Mouse (Mus musculus): Measurements from ENCODE around the gene Gm20696. TPM values are rescaled to one million over a fixed set of nuclear protein-coding genes. Genes with fewer than 3 reads are reported as not detected.

Gm20696 gene
- polyA plus RNA-seq, 1 experiment from 2014 or later = 2.3 TPM

GRCm38 (mm10) chr6:99305751-99306150 is 360.8 kb downstream of the Gm20696 start:
- Histone ChIP-seq H3K27me3 (replicated peaks) (no peaks in the 10 kb centered on the region), H3K4me2 (no peak overlapping the region), H3K9ac (replicated peaks) (no peak overlapping the region), H3K36me3 (no peaks in the 10 kb centered on the region), H3K4me1 (no peaks in the 10 kb centered on the region), H3K4me3 (replicated peaks) (no peak overlapping the region), H3K27ac (replicated peaks) (no peak overlapping the region), H3K9me3 (replicated peaks) (no peaks in the 10 kb centered on the region)
- WGBS = 91% methylated on average over 3 of the region's 3 CpGs
- no peak for ATAC-seq (ENCODE audit: low FRiP score)

- Histone ChIP-seq H3K4me1 (no peaks in the 10 kb centered on the region), H3K36me3 (no peaks in the 10 kb centered on the region), H3K27me3 (replicated peaks) (no peaks in the 10 kb centered on the region), H3K4me3 (replicated peaks) (no peak overlapping the region), H3K9me3 (replicated peaks) (no peaks in the 10 kb centered on the region), H3K4me2 (no peak overlapping the region), H3K27ac (replicated peaks) (no peak overlapping the region), H3K9ac (replicated peaks) (no peak overlapping the region)
- 94% methylated on average over 3 of the region's 3 CpGs for WGBS
- ATAC-seq (ENCODE audit: low FRiP score) = no peak
Observed at GRCm38 (mm10) chr6:99305236-99305635, 361.4 kb downstream of the Gm20696 start.

- Histone ChIP-seq H3K4me1 (no peaks in the 10 kb centered on the region), H3K9ac (replicated peaks) (no peak overlapping the region), H3K4me3 (replicated peaks) (no peak overlapping the region), H3K27ac (replicated peaks) (no peak overlapping the region), H3K9me3 (replicated peaks) (no peaks in the 10 kb centered on the region), H3K36me3 (no peaks in the 10 kb centered on the region), H3K4me2 (no peak overlapping the region), H3K27me3 (replicated peaks) (no peaks in the 10 kb centered on the region)
- 91% methylated on average over 6 of the region's 6 CpGs for WGBS
- ATAC-seq (ENCODE audit: low FRiP score) = no peak
Observed at GRCm38 (mm10) chr6:99302662-99303435, 363.7 kb downstream of the Gm20696 start.

GRCm38 (mm10) chr6:99301923-99302322 is 364.7 kb downstream of the Gm20696 start:
- no peaks in the 10 kb centered on the region for H3K4me1 ChIP-seq
- WGBS = 93% methylated on average over 8 of the region's 8 CpGs
- no peak for ATAC-seq (ENCODE audit: low FRiP score)

GRCm38 (mm10) chr6:99300235-99300634 is 366.4 kb downstream of the Gm20696 start:
- H3K27ac ChIP-seq (replicated peaks) = no peak overlapping the region
- no peaks in the 10 kb centered on the region for H3K9me3 ChIP-seq (replicated peaks)
- 97% methylated on average over 6 of the region's 6 CpGs for WGBS
- no peak for ATAC-seq (ENCODE audit: low FRiP score)
- H3K9ac ChIP-seq (replicated peaks) = no peak overlapping the region
- H3K36me3 ChIP-seq = no peaks in the 10 kb centered on the region
- H3K4me1 ChIP-seq = no peaks in the 10 kb centered on the region
- no peak overlapping the region for H3K4me2 ChIP-seq
- no peaks in the 10 kb centered on the region for H3K27me3 ChIP-seq (replicated peaks)
- no peak overlapping the region for H3K4me3 ChIP-seq (replicated peaks)

More at GRCm38 (mm10) chr6:99301923-99302322, 364.7 kb downstream of the Gm20696 start:
- Histone ChIP-seq H3K27me3 (replicated peaks) (no peaks in the 10 kb centered on the region), H3K9me3 (replicated peaks) (no peaks in the 10 kb centered on the region), H3K4me2 (no peak overlapping the region), H3K4me3 (replicated peaks) (no peak overlapping the region), H3K36me3 (no peaks in the 10 kb centered on the region), H3K27ac (replicated peaks) (no peak overlapping the region), H3K9ac (replicated peaks) (no peak overlapping the region)

GRCm38 (mm10) chr6:99299196-99299595 is 367.4 kb downstream of the Gm20696 start:
- H3K9ac ChIP-seq (replicated peaks) = no peak overlapping the region
- H3K36me3 ChIP-seq = no peaks in the 10 kb centered on the region
- H3K9me3 ChIP-seq (replicated peaks) = no peaks in the 10 kb centered on the region
- no peaks in the 10 kb centered on the region for H3K4me1 ChIP-seq
- whole genome bisulfite sequencing = 70% methylated on average over 14 of the region's 14 CpGs
- no peak overlapping the region for H3K4me3 ChIP-seq (replicated peaks)
- H3K4me2 ChIP-seq = no peak overlapping the region
- H3K27me3 ChIP-seq (replicated peaks) = no peaks in the 10 kb centered on the region
- H3K27ac ChIP-seq (replicated peaks) = no peak overlapping the region
- ATAC-seq (ENCODE audit: low FRiP score) = no peak

- H3K36me3 ChIP-seq = no peaks in the 10 kb centered on the region
- no peaks in the 10 kb centered on the region for H3K27me3 ChIP-seq (replicated peaks)
- H3K9me3 ChIP-seq (replicated peaks) = no peaks in the 10 kb centered on the region
- H3K4me2 ChIP-seq = no peak overlapping the region
- 87% methylated on average over 5 of the region's 5 CpGs for WGBS
- H3K27ac ChIP-seq (replicated peaks) = no peak overlapping the region
- H3K4me1 ChIP-seq = no peaks in the 10 kb centered on the region
- no peak overlapping the region for H3K4me3 ChIP-seq (replicated peaks)
- no peak overlapping the region for H3K9ac ChIP-seq (replicated peaks)
- no peak for ATAC-seq (ENCODE audit: low FRiP score)
Observed at GRCm38 (mm10) chr6:99297535-99297934, 369.1 kb downstream of the Gm20696 start.

GRCm38 (mm10) chr6:99295495-99295894 is 371.1 kb downstream of the Gm20696 start:
- 82% methylated on average over 8 of the region's 8 CpGs for WGBS
- Histone ChIP-seq H3K9me3 (replicated peaks) (no peaks in the 10 kb centered on the region), H3K27me3 (replicated peaks) (no peaks in the 10 kb centered on the region), H3K36me3 (no peaks in the 10 kb centered on the region), H3K9ac (replicated peaks) (no peak overlapping the region), H3K27ac (replicated peaks) (no peak overlapping the region), H3K4me3 (replicated peaks) (no peak overlapping the region), H3K4me1 (no peaks in the 10 kb centered on the region), H3K4me2 (no peak overlapping the region)
- no peak for ATAC-seq (ENCODE audit: low FRiP score)

- no peaks in the 10 kb centered on the region for H3K27me3 ChIP-seq (replicated peaks)
- no peaks in the 10 kb centered on the region for H3K4me1 ChIP-seq
- no peaks in the 10 kb centered on the region for H3K36me3 ChIP-seq
- no peak overlapping the region for H3K27ac ChIP-seq (replicated peaks)
- 46% methylated on average over 4 of the region's 4 CpGs for WGBS
- no peak overlapping the region for H3K9ac ChIP-seq (replicated peaks)
- no peak for ATAC-seq (ENCODE audit: low FRiP score)
- no peak overlapping the region for H3K4me3 ChIP-seq (replicated peaks)
- H3K9me3 ChIP-seq (replicated peaks) = no peaks in the 10 kb centered on the region
- no peak overlapping the region for H3K4me2 ChIP-seq
Observed at GRCm38 (mm10) chr6:99289220-99289619, 377.4 kb downstream of the Gm20696 start.

GRCm38 (mm10) chr6:99285026-99285425 is 381.6 kb downstream of the Gm20696 start:
- Histone ChIP-seq H3K4me3 (replicated peaks) (no peak overlapping the region), H3K9me3 (replicated peaks) (no peaks in the 10 kb centered on the region), H3K9ac (replicated peaks) (no peak overlapping the region), H3K27ac (replicated peaks) (no peak overlapping the region), H3K27me3 (replicated peaks) (no peaks in the 10 kb centered on the region), H3K4me1 (peaks cover 3% of the 10 kb centered on the region; the same call in 1 of the 2 replicates), H3K36me3 (no peaks in the 10 kb centered on the region), H3K4me2 (no peak overlapping the region)
- no peak for ATAC-seq (ENCODE audit: low FRiP score)
- WGBS = 64% methylated on average over 3 of the region's 3 CpGs

GRCm38 (mm10) chr6:99284019-99284418 is 382.6 kb downstream of the Gm20696 start:
- Histone ChIP-seq H3K4me2 (no peak overlapping the region), H3K4me3 (replicated peaks) (no peak overlapping the region), H3K27me3 (replicated peaks) (no peaks in the 10 kb centered on the region), H3K9ac (replicated peaks) (no peak overlapping the region), H3K9me3 (replicated peaks) (no peaks in the 10 kb centered on the region), H3K27ac (replicated peaks) (no peak overlapping the region), H3K4me1 (peaks cover 3% of the 10 kb centered on the region; the same call in 1 of the 2 replicates), H3K36me3 (no peaks in the 10 kb centered on the region)
- 84% methylated on average over 4 of the region's 4 CpGs for WGBS
- no peak for ATAC-seq (ENCODE audit: low FRiP score)

GRCm38 (mm10) chr6:99282866-99283657 is 383.5 kb downstream of the Gm20696 start:
- ATAC-seq (ENCODE audit: low FRiP score) = no peak
- WGBS = 28% methylated on average over 15 of the region's 15 CpGs
- H3K9ac ChIP-seq (replicated peaks) = no peak overlapping the region
- no peaks in the 10 kb centered on the region for H3K27me3 ChIP-seq (replicated peaks)
- H3K4me2 ChIP-seq = no peak overlapping the region
- peaks cover 3% of the 10 kb centered on the region; the same call in 1 of the 2 replicates for H3K4me1 ChIP-seq
- no peak overlapping the region for H3K4me3 ChIP-seq (replicated peaks)
- H3K36me3 ChIP-seq = no peaks in the 10 kb centered on the region
- H3K27ac ChIP-seq (replicated peaks) = no peak overlapping the region
- H3K9me3 ChIP-seq (replicated peaks) = no peaks in the 10 kb centered on the region

Measured in neural tube, embryonic 15.5 days (tissue).